Mouse (Mus musculus): Measurements from ENCODE around the gene Dpf1. TPM values are rescaled to one million over a fixed set of nuclear protein-coding genes. Genes with fewer than 3 reads are reported as not detected.

Dpf1 gene
- total RNA-seq (2021): under 1 TPM in 1 of 2 experiments, not detected in 1; 0.27 TPM
- polyA plus RNA-seq (2012; rRNA removed): 0.21 and 0.38 TPM in 2 replicates
- long read RNA-seq: 0 reads

GRCm38 (mm10) chr7:29303738-29304462, at the start of gene Dpf1:
Gene Dpf1, plus strand, starts transcription at chr7:29303951.
- Histone ChIP-seq H3K27ac (no peak within 1 kb of the TSS), H3K4me1 (ENCODE audit: control insufficient read depth, insufficient read depth, low read length) (peaks cover 1% of the 10 kb centered on the region), H3K4me3 (peak within 1 kb of the TSS; percentile 17; the same call in 1 of the 2 replicates), H3K9ac (ENCODE audit: low read depth, low read length) (no peak within 1 kb of the TSS), H3K36me3 (ENCODE audit: control insufficient read depth, insufficient read depth, low read length) (no peaks in the 10 kb centered on the region), H3K27me3 (ENCODE audit: control insufficient read depth, insufficient read depth, low read length) (peaks cover 11% of the 10 kb centered on the region), H3K79me2 (replicated peaks; ENCODE audit: control insufficient read depth, insufficient read depth, low read length) (no peaks in the 10 kb centered on the region)
- DNase-seq: peak; percentile 70 to 76
- intact Hi-C loops (cut with DNase I): loop anchor here (5.0 kb wide), 1 partner anchor 322 kb away; the partner anchor contains the start of genes Eif3k and Map4k1
- TF ChIP-seq EP300 (IDR thresholded peaks at IDR 0.05; ENCODE audit: insufficient read depth, low read depth, low read length): no peak
- TF ChIP-seq POLR2A (IDR thresholded peaks at IDR 0.05; ENCODE audit: insufficient read depth, low read depth, low read length): no peak
- TF ChIP-seq CTCF (IDR thresholded peaks at IDR 0.05): no peak
- under 1% methylated on average over 66 of the region's 67 CpGs for WGBS

DNA sequence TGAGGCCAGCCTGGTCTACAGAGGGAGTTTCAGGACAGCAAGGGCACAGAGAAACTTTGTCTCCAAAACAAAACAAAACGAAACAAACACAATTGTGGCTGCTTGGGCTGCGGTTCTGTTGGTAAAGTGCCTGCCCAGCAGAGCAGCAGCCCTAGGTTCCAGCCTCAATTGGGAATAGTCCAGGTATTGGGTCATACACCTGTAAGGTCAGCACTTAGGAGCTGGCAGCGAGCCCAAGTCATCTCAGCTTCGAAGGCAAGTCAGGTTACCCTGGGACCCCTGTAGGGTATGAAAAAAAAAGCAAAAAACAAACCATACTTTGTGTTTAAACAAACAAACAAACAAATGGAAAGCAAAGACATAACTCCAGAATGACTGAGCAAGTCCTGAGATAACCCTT, 47.9 kb upstream of the Dpf1 start:
- Histone ChIP-seq H3K79me2 (replicated peaks; ENCODE audit: control insufficient read depth, insufficient read depth, low read length) (no peaks in the 10 kb centered on the region), H3K9ac (ENCODE audit: low read depth, low read length) (no peak overlapping the region), H3K4me1 (ENCODE audit: control insufficient read depth, insufficient read depth, low read length) (no peaks in the 10 kb centered on the region), H3K27ac (no peak overlapping the region), H3K4me3 (no peak overlapping the region), H3K27me3 (ENCODE audit: control insufficient read depth, insufficient read depth, low read length) (no peaks in the 10 kb centered on the region), H3K36me3 (ENCODE audit: control insufficient read depth, insufficient read depth, low read length) (no peaks in the 10 kb centered on the region)
- 73% methylated on average over 4 of the region's 4 CpGs for WGBS
- intact Hi-C loops (cut with DNase I): no loop called here
- no peak for DNase-seq
- TF ChIP-seq CTCF (IDR thresholded peaks at IDR 0.05): no peak
- TF ChIP-seq POLR2A (IDR thresholded peaks at IDR 0.05; ENCODE audit: insufficient read depth, low read depth, low read length): no peak
- no peak for TF ChIP-seq EP300 (IDR thresholded peaks at IDR 0.05; ENCODE audit: insufficient read depth, low read depth, low read length)

DNA sequence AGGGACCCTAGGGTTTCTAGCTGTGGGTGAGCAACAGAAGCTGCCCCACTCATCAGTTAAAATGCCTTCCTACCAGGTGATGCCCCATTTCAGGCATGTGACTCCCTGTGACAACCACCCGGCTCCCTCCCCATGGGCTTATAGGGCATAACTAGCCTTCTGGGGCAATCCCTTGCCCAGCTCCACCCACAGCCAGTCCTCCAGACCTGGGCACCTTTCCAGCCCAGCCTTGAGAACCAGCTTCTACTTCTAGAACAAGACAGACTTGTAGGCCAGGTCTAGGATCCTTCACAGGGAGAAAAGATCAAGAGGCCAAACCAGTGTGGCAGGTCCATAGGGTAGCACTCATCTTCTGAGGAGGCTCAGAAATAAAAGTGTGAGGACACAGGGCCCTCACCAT, 46.4 kb upstream of the Dpf1 start:
- intact Hi-C loops (cut with DNase I): no loop called here
- WGBS: 73% methylated on average over 1 of the region's 1 CpGs
- DNase-seq: no peak

DNA sequence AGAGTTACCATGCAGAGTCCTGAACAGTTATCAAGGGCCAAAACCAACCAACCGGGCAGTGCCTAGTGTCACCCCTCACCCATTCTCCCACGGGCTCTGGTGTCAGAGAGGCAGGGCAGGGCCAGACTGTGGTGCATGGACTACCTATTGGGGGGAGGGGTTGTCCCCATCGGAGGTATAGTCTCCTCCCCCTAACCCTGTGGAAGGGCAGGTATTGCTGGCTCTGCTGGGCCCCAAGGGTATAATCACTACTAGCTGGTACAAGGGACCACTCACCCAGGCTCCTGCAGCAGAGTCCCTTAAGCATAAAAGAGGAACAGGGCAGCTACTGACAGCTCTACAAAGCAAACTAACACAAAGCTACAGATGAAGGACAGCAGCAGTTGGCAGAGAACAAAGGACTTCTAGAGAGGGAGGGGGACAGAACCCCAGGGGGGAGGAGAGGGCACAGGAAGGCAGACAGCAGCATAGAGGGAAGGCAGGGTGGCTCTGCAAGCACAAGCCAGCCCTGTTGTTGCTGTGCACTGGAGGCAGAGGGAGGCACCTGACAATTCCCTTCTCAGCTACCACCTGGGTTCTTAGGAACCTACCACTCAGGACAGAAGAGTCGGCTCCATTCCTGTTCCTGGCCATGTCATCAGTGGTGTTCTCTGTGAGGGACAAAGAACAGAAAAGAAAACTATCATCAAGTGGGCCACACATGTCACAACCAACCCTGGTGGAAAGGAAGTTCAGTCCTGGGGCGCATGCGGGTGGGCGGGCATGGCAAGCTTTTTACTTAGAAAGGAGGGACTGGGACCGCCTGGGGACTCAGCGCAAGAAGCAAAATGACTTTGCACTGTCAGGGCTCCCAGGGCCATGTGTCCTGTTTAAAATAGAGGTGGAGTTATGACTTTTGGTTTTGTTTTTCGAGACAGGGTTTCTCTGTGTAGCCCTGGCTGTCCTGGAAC, 43.7 kb upstream of the Dpf1 start:
- 81% methylated on average over 10 of the region's 10 CpGs for WGBS
- Histone ChIP-seq H3K36me3 (ENCODE audit: control insufficient read depth, insufficient read depth, low read length) (no peaks in the 10 kb centered on the region), H3K4me3 (no peak overlapping the region), H3K9ac (ENCODE audit: low read depth, low read length) (no peak overlapping the region), H3K79me2 (replicated peaks; ENCODE audit: control insufficient read depth, insufficient read depth, low read length) (no peaks in the 10 kb centered on the region), H3K27ac (no peak overlapping the region), H3K27me3 (ENCODE audit: control insufficient read depth, insufficient read depth, low read length) (no peaks in the 10 kb centered on the region), H3K4me1 (ENCODE audit: control insufficient read depth, insufficient read depth, low read length) (no peaks in the 10 kb centered on the region)
- no peak for TF ChIP-seq EP300 (IDR thresholded peaks at IDR 0.05; ENCODE audit: insufficient read depth, low read depth, low read length)
- TF ChIP-seq CTCF (IDR thresholded peaks at IDR 0.05): no peak
- TF ChIP-seq POLR2A (IDR thresholded peaks at IDR 0.05; ENCODE audit: insufficient read depth, low read depth, low read length): no peak
- intact Hi-C loops (cut with DNase I): no loop called here
- DNase-seq: no peak

More for the DNA sequence above, 46.4 kb upstream of the Dpf1 start:
- Histone ChIP-seq H3K4me1 (ENCODE audit: control insufficient read depth, insufficient read depth, low read length) (no peaks in the 10 kb centered on the region), H3K27ac (no peak overlapping the region), H3K79me2 (replicated peaks; ENCODE audit: control insufficient read depth, insufficient read depth, low read length) (no peaks in the 10 kb centered on the region), H3K9ac (ENCODE audit: low read depth, low read length) (no peak overlapping the region), H3K27me3 (ENCODE audit: control insufficient read depth, insufficient read depth, low read length) (no peaks in the 10 kb centered on the region), H3K36me3 (ENCODE audit: control insufficient read depth, insufficient read depth, low read length) (no peaks in the 10 kb centered on the region), H3K4me3 (no peak overlapping the region)
- TF ChIP-seq EP300 (IDR thresholded peaks at IDR 0.05; ENCODE audit: insufficient read depth, low read depth, low read length) (no peak), POLR2A (IDR thresholded peaks at IDR 0.05; ENCODE audit: insufficient read depth, low read depth, low read length) (no peak), CTCF (IDR thresholded peaks at IDR 0.05) (no peak)

DNA sequence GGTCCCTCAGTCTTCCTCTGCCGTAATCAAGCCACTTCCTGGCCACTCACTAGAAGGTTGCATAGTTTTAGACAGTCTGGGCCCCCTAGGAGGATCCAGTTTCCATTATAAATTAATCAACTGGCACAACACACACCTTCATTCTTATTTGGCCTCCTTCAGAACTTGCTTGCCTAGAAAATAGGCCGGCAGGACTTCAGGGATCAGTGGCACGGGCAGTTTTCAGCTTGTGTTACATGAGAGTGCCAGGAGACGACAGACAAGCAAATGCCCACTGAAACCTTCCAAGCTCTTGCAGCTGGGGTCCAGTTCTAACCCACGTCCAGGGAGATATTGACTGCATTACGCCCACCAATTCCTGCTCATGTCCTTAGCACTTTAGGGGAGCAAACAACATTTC, 41.6 kb upstream of the Dpf1 start:
- intact Hi-C loops (cut with DNase I): no loop called here
- H3K4me3 ChIP-seq: no peak overlapping the region
- H3K27me3 ChIP-seq (ENCODE audit: control insufficient read depth, insufficient read depth, low read length): no peaks in the 10 kb centered on the region
- DNase-seq: no peak
- no peaks in the 10 kb centered on the region for H3K4me1 ChIP-seq (ENCODE audit: control insufficient read depth, insufficient read depth, low read length)
- H3K9ac ChIP-seq (ENCODE audit: low read depth, low read length): no peak overlapping the region
- TF ChIP-seq EP300 (IDR thresholded peaks at IDR 0.05; ENCODE audit: insufficient read depth, low read depth, low read length) (no peak), POLR2A (IDR thresholded peaks at IDR 0.05; ENCODE audit: insufficient read depth, low read depth, low read length) (no peak), CTCF (IDR thresholded peaks at IDR 0.05) (no peak)
- peak overlapping the region; percentile 38 for H3K27ac ChIP-seq
- H3K79me2 ChIP-seq (replicated peaks; ENCODE audit: control insufficient read depth, insufficient read depth, low read length): no peaks in the 10 kb centered on the region; the same call in 1 of the 2 replicates
- H3K36me3 ChIP-seq (ENCODE audit: control insufficient read depth, insufficient read depth, low read length): no peaks in the 10 kb centered on the region
- 69% methylated on average over 6 of the region's 6 CpGs for WGBS
